ENCODE assay signal across 8 mouse cellular contexts in the genomic region with DNA sequence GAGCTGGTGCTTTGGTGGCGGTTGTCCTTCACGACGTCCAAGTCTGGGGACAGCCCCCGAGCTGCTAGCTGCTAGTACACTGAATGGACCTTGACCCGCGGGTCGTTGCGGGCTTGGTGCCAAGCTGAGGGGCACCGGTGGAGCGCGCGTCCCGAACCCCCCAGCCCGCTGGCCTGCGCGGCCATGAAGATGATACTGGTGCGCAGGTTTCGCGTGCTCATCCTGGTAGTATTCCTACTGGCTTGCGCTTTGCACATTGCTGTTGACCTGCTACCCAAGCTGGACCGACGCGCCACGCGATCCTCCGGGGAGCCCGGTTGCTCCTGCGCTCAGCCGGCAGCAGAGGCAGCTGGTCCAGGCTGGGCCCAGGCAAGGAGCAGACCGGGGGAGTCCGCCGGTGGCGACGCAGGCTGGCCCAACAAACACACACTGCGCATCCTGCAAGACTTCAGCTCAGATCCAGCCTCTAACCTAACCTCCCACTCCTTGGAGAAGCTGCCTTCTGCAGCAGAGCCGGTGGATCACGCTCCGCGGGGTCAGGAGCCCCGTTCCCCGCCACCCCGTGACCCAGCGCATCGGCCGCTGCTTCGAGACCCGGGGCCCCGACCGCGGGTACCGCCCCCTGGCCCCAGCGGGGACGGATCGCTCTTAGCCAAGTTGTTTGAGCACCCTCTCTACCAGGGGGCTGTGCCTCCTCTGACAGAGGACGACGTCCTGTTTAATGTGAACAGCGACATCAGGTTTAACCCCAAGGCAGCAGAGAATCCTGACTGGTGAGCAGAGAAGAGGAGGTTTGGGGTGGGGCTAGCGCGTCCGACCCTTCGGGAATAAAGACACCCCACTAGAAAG. TPM values are rescaled to one million over a fixed set of nuclear protein-coding genes. Genes with fewer than 3 reads are reported as not detected.
DNase-seq lines count a peak whose midpoint lies in the region; ATAC-seq and TF ChIP-seq lines count a peak whose summit lies in the region.

No protein-coding gene starts in this region.

- H3K9me3 ChIP-seq in erythroblast, embryonic 14.5 days (ENCODE audit: control insufficient read depth, low read length), result no peaks in the 10 kb centered on the region
- H3K9me3 ChIP-seq in hindbrain, postnatal 0 days (ENCODE audit: low read length), result no peaks in the 10 kb centered on the region
- H3K9me3 ChIP-seq in limb, embryonic 14.5 days (ENCODE audit: control insufficient read depth, low read length), result no peaks in the 10 kb centered on the region

- H3K27me3 ChIP-seq in erythroblast, embryonic 14.5 days (ENCODE audit: control insufficient read depth), result peaks cover 44% of the 10 kb centered on the region
- no peaks in the 10 kb centered on the region for H3K27me3 ChIP-seq in hindbrain, postnatal 0 days (ENCODE audit: insufficient read depth, low read length)
- H3K27me3 ChIP-seq in limb, embryonic 14.5 days (ENCODE audit: control insufficient read depth, insufficient read depth, low read length), result peaks cover 55% of the 10 kb centered on the region

- peak overlapping the region; percentile 76 for H3K9ac ChIP-seq in hindbrain, postnatal 0 days (replicated peaks; ENCODE audit: low read length)
- peak overlapping the region; percentile 76 for H3K9ac ChIP-seq in limb, embryonic 14.5 days (ENCODE audit: low read depth, low read length, severe bottlenecking)

- ATAC-seq in erythroblast, adult 5-6 weeks (replicated peaks; ENCODE audit: low FRiP score, poor library complexity, severe bottlenecking), result no peak
- ATAC-seq in hindbrain, postnatal 0 days, result peak; percentile 13; the same call in 1 of the 2 replicates
- no peak for ATAC-seq in limb, embryonic 14.5 days (ENCODE audit: low FRiP score, low read depth)
- no peak for ATAC-seq in CD4-positive, CD25-positive, alpha-beta regulatory T cell, adult 4 months

- TF ChIP-seq CTCF in hindbrain, postnatal 0 days (IDR thresholded peaks at IDR 0.05; ENCODE audit: low read depth), result no peak

- peak overlapping the region; percentile 55 for H3K4me3 ChIP-seq in erythroblast, embryonic 14.5 days (replicated peaks)
- H3K4me3 ChIP-seq in brown adipose tissue, adult 24 weeks (ENCODE audit: insufficient read depth, low read depth, low read length), result peak overlapping the region; percentile 80
- peak overlapping the region; percentile 58 for H3K4me3 ChIP-seq in hindbrain, postnatal 0 days (ENCODE audit: low read length)
- peak overlapping the region; percentile 71 for H3K4me3 ChIP-seq in limb, embryonic 14.5 days (replicated peaks; ENCODE audit: low read length)

- H3K36me3 ChIP-seq in erythroblast, embryonic 14.5 days (ENCODE audit: control insufficient read depth), result no peaks in the 10 kb centered on the region; the same call in 1 of the 2 replicates
- H3K36me3 ChIP-seq in hindbrain, postnatal 0 days (ENCODE audit: insufficient read depth, low read length), result 0 out of 2 replicates have a peak, but pooled peaks cover 3% of the 10 kb centered on the region
- H3K36me3 ChIP-seq in limb, embryonic 14.5 days (ENCODE audit: control insufficient read depth, insufficient read depth, low read length), result no peaks in the 10 kb centered on the region

- H3K4me1 ChIP-seq in erythroblast, embryonic 14.5 days (ENCODE audit: control insufficient read depth), result no peaks in the 10 kb centered on the region
- H3K4me1 ChIP-seq in brown adipose tissue, adult 24 weeks (ENCODE audit: control insufficient read depth, insufficient read depth, insufficient read length, low read length), result peaks cover 3% of the 10 kb centered on the region; the same call in 1 of the 2 replicates
- H3K4me1 ChIP-seq in hindbrain, postnatal 0 days (ENCODE audit: insufficient read depth, low read length), result peaks cover 30% of the 10 kb centered on the region
- H3K4me1 ChIP-seq in limb, embryonic 14.5 days (ENCODE audit: control insufficient read depth, insufficient read depth, low read length), result peaks cover 22% of the 10 kb centered on the region

- H3K4me2 ChIP-seq in hindbrain, postnatal 0 days (ENCODE audit: low read depth, low read length), result peak overlapping the region; percentile 92
- H3K4me2 ChIP-seq in limb, embryonic 14.5 days (replicated peaks; ENCODE audit: low read depth, low read length, severe bottlenecking), result peak overlapping the region; percentile 97

- peak; percentile 31 to 54 for DNase-seq in frontal cortex, postnatal 36 days (ENCODE audit: low spot score in 2 of 2)
- peak; percentile 44 for DNase-seq in hindbrain, postnatal 0 days (ENCODE audit: low spot score)
- no peak for DNase-seq in limb, embryonic 14.5 days (ENCODE audit: low spot score)
- peak; percentile 65 for DNase-seq in neural tube, embryonic 10.5 days (ENCODE audit: extremely low spot score, low spot score)

- no peak for TF ChIP-seq POLR2A in limb, embryonic 14.5 days (IDR thresholded peaks at IDR 0.05; ENCODE audit: borderline replicate concordance, extremely low read depth, insufficient read depth, insufficient read length)

- under 1% methylated on average over 61 of the region's 61 CpGs for WGBS in hindbrain, postnatal 0 days
- WGBS in limb, embryonic 14.5 days, result 1% methylated on average over 61 of the region's 61 CpGs

- H3K27ac ChIP-seq in brown adipose tissue, adult 24 weeks (replicated peaks; ENCODE audit: low read depth, low read length), result peak overlapping the region; percentile 54
- H3K27ac ChIP-seq in hindbrain, postnatal 0 days, result peak overlapping the region; percentile 97
- H3K27ac ChIP-seq in limb, embryonic 14.5 days (replicated peaks; ENCODE audit: low read depth, low read length), result no peak overlapping the region

RNA-seq across cellular contexts. Expression of gene Fam20c, which starts 1.4 kb away (rescaled TPM):
- polyA plus RNA-seq in erythroblast, embryonic 14.5 days (2012), result 0.04 and 0.08 TPM in 2 replicates
- 0.19 and 1.5 TPM in 2 replicates for total RNA-seq in erythroblast, adult 5-6 weeks (2015; ENCODE audit: low replicate concordance)
- 0.60 and 3.3 TPM in 2 replicates for total RNA-seq in erythroblast, adult 5-6 weeks (2017; ENCODE audit: low replicate concordance)
- polyA plus RNA-seq in brown adipose tissue, adult 24 weeks (2012; ENCODE audit: insufficient read depth, insufficient read length, missing spikeins), result 19.0 and 33.0 TPM in 2 replicates
- 96.4 and 99.4 TPM in 2 replicates for total RNA-seq in hindbrain, postnatal 0 days (2014; rRNA removed)
- 52.5 and 53.9 TPM in 2 replicates for polyA plus RNA-seq in hindbrain, postnatal 0 days (2015; fragmentation: Nextera tagmentation; extraction: Ambion mirVana)
- 10.6 and 12.3 TPM in 2 replicates for polyA plus RNA-seq in limb, embryonic 14.5 days (2012; rRNA removed)
- polyA plus RNA-seq in limb, embryonic 14.5 days (2014; fragmentation: Nextera tagmentation; extraction: Ambion mirVana), result 8.5 and 10.9 TPM in 2 replicates
- polyA plus RNA-seq in CD4-positive, CD25-positive, alpha-beta regulatory T cell, adult 4 months (2017; shearing (Covaris generic)), result not detected
